Mouse (Mus musculus) R1 (cell line): ENCODE measurements at regions not wholly inside any gene's neighbourhood (a gene's known extent, or its start where the extent isn't known, plus 50 kb on each side); places are given as distances from the start of the nearest gene placed in this dataset.
A peak's percentile ranks its signal among the peaks of the same experiment; 100 is the strongest.

Experiments
- DNase-seq: peaks from one replicate; pipeline ENCODE4 v3.0.0-alpha.2; 2018; ENCODE audit warnings: low read depth, low spot score

DNA sequence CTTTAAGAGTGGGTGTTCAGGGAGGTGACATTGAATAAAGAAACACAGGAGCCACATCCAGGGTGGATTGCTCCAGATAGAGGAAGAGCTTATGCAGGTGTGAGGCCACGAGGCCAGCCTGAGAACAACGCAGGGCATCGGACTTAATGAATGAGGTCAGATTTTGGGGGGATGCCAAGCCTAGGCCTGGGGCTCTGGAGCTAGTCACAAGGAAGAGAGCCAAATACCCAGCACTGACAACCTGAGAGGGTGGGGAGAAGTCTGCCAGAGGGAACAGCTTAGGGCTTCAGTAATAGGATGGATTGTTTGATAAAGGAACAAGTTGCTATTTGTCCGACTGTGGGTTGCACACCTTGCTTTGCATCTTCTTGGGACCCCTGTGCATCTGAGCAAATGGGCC is 203.1 kb upstream of the Hes1 start:
- DNase-seq: no peak

DNA sequence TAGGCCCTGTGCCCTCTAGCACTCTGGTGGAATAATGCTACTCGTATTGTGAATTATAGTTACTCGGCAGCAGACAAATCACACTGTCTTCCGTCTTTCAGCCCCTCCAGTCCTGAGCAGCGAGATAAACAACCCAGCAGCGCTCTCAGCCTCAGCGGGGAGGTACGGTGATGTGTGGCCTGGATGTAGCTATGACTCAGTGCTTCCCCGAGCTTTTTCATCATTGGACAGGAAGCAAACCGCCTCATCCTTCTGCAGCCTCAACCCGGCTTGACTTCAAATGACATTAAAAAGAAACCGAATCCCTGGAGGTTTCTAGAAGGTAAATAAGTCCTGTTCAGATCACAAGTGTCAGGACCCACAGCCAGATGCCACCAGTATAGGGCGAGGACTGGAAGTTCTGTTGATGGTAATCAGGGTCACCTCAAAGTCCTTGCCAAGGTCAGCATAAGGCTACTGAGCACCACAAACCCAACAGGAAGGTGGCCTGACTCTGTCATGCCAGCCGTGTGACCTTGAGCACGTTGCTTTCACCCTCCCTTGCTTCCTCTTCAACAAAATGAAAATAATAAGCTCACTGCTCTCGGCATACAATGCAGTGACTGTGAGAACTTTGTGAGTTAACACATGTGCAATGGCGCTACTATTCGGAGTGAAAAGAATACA is 199.0 kb upstream of the Hes1 start:
- DNase-seq: no peak

GRCm38 (mm10) chr16:29871395-29871794 is 192.8 kb upstream of the Hes1 start:
- no peak for DNase-seq

- peak; percentile 17 for DNase-seq
These were observed 188.0 kb upstream of the Hes1 start for GRCm38 (mm10) chr16:29876196-29876595.

DNA sequence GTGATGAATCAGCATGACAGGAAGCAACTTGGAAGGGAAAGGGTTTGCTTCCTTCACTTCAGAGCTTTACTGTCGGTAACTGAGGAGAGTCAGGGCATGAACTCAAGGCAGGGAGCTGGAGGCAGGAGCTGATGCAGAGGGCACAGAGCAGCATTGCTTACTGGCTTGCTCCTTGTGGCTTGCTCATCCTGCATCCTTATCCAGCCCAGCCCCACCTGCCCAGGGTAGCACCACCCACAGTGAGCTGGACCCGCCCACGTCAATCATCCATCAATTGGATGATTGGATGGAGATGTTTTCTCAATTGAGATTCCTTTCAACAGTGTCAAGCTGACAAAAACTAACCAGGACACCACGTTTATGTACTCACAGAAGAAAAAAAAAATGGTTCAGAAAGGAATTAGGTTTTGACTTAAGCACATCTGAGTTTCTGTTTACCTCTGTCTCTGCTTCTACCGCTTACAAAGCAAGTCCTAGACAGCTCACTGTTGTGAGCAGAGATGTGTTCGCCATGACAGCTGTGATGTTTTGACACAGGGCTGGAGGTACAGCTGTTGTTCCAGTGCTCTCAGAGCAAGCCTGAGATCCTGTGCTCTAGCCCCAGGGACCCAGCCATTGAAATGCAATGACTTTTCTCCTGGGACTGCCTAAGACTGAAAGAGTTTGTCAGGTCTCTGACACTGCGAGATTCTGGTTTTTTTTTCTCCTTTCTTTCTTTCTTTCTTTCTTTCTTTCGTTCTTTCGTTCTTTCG is 186.6 kb upstream of the Hes1 start:
- peak; percentile 54 for DNase-seq

DNA sequence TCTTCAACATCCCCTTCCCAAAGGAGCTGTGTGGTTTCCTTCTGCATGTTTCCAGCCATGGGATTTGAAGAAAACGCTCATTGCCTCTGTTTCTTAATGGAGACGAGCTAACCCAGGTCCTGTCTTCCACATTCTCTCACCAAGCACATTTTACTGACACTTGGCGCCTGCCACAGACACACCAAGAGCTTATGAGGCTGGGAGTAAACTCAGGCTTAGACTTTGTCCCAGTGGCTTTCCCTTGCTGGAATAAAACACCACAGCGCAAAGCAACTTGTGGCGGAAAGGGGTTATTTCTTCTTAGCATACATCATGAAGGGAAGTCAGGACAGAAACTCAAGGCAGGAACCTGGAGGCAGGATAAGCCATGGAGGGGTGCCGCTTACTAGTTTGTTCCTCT is 184.5 kb upstream of the Hes1 start:
- no peak for DNase-seq

GRCm38 (mm10) chr16:29881497-29881896 is 182.7 kb upstream of the Hes1 start:
- peak; percentile 64 for DNase-seq

GRCm38 (mm10) chr16:29882226-29882972 is 181.8 kb upstream of the Hes1 start:
- peak; percentile 91 for DNase-seq

- DNase-seq: peak; percentile 78
These were observed 180.8 kb upstream of the Hes1 start for GRCm38 (mm10) chr16:29883252-29883992.

- no peak for DNase-seq
These were observed 179.3 kb upstream of the Hes1 start for GRCm38 (mm10) chr16:29884899-29885298.

- no peak for DNase-seq
These were observed 177.4 kb upstream of the Hes1 start for GRCm38 (mm10) chr16:29886755-29887154.

GRCm38 (mm10) chr16:29889346-29889745 is 174.8 kb upstream of the Hes1 start:
- DNase-seq: no peak

DNA sequence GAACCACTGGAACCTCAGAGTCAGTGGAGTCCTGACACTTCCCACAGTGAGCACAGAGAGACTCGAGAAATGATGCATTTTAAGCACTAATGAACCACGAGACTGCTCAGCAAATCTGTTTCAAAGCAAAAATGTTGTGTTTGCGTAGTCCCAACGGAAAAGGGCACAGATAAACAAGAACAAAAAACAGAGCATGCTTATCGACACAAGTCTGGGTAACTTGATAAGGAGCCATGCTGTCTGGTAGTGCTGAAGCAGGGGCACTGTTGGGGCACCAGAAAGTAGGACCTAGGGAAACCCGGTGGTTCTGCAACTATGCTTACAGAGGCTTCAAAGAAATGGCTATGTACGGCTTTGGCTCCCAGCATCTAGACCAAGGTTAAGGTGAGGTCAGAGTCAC is 172.7 kb upstream of the Hes1 start:
- DNase-seq: no peak

DNA sequence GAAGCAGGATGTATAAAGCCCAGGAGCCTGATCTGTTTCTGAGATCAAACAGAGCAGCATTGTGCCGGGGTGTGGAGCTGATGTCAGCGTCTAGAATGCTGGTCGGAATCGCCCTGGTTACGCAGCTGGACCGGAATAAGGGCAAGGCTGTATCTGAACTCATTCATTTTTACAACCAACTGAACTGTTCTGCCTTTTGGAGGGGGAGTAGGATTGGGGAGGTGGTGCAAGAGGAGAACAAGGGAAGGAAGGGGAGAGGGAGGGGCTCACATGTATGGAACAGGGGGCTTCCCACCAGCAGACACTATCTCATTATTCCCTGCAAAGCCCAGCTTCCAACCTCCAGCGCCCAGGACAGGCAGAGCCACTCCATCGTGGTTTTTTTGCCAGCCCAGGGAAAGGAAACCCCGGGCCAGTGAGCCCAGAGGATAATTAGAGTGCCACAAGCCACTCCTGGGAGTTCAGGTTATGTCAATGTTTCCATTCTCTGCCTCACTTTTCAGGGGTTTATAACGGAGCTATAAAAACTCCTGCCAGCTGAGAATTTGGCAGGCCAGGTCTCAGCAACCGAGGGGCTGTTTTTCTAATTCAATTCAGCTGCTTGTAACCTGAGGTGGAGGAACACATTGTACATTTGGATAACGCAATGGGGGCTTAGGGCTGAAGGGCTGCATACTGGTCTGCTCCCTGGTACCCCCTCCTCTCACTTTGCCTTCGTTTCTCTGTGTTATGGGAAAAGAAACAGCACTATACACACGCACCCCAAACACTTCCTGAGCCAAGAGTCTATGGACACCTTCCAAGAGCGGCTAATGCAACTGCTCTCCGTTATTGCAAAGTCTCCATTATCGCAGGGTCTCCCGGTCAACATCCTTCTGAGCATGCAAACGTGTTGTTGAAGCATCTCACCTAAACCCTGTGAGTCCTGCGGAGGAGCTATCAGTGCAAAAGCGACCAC is 170.0 kb upstream of the Hes1 start:
- no peak for DNase-seq

- DNase-seq: no peak
These were observed 167.8 kb upstream of the Hes1 start for GRCm38 (mm10) chr16:29896393-29896792.

DNA sequence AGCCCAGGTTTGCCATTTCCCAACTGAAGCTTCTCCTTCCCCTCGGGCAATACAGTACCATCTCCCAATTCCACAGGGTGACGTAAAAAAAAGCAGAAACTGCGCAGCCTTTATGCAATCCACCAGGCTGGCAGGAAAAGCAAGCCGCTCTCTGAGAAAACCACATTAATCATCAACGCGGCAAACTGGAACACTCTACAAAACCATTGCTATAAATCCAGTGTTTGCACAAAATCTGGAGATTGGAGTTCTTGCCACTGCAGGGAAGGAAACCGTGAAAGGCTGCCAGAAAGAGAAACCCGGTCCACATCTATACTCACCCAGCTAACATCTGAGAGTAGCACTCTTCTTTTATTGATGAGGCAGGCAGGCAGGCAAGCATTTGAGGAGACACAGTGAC is 160.7 kb upstream of the Hes1 start:
- no peak for DNase-seq

DNA sequence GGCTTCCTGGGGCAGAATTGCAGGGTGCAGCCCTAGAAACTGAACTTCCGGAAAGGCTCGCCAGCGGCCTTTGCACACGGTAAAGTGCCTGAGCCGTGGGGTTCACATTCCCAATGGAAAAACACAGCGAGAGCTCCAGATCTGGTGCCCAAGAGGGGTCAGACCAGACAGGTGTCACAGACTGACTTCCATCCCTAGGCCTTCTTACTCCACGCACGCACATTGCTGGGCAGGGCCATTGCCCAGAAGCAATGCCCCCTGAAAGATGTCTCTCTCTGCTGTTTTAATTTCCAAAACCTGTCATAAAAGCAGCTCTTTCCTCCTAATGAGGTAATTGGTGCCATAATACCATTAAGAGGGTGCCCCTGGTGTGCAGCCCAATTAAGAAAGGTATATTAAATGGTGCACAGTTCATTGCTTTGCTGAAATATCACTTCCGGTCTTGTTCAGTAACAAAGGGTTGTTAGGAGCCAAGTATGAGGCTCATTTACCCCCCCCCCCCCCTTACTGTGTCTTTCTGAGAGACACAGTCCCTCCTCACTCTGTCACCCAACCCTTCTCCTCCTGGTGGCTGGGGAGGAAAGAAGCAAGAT is 159.9 kb upstream of the Hes1 start:
- DNase-seq: no peak

DNA sequence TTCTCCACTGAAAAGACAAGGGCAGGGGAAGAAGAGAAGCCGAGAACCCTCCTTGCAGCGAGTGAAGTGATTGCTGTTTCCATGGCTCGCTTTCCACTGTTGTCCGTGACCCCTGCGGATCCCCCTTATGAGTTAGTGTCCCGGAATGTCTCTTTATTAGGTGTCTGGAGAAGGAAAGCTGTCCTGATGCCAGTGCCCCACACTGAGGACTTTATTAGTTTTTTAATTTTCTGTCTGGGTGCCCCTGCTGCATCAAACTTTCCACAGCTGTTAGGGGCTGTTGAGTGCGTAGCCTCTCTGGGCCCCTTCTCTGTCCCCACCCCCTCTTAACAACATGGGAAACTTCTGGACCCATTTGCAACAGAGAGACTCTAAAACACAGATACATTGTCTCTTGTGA is 156.9 kb upstream of the Hes1 start:
- peak; percentile 14 for DNase-seq

DNA sequence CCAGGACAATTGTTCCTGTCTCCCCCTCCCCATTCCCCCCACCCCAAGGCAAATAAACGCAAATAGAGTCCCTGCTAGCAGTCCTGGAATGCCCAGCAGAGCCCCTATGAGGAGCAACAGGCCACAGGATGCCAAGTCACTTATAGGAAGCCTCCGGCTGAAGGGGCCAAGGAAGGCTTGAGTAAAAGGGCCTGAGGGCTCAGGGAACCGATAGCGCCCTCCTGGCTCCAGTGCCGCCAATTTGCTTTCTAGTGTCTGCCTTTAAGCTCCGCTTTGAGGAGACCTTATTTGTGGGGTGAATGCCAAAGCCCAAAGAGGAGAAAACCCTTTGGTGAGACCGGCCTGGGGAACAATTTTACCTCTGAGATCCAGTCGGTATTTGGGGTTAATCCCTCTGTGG is 156.2 kb upstream of the Hes1 start:
- no peak for DNase-seq

DNA sequence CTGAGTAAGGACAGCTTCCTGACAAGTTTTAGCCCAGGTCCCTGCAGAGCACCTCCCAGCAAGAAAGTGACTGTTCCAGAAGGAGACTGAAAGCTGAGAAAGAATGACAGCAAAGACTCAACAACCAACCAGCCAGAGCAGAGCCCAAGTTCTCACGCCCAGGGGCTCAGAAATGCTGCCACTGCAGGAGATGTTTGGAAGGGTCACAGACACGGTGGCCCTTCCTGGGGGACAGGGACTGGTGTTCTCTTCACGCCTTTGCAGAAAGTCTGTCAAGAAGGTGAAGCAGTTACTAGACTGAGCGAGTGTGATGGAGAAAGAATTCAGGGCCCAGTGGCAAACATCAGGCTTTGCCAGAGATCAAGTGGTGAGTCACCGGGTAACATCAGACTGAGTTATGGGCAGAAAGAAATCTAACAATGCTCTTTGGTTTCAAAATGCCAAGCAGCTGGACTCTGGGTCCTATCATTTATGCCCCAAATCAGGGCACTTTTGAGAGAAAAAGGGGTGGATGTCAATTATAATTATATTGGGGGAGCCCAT is 154.2 kb upstream of the Hes1 start:
- DNase-seq: no peak
